Mouse (Mus musculus) layer of hippocampus, adult 9-11 months (tissue): Measurements from ENCODE around the gene Pbx4.

Experiments used
- DNase-seq: peaks from one replicate; pipeline ENCODE4 v3.0.0; 2022

Gene Pbx4

GRCm38 (mm10) chr8:69902163-69903062, 70.1 kb downstream of the Pbx4 start, which contains the start of the genes Tssk6, Ndufa13 and Yjefn3:
Tssk6 (plus strand) TSS chr8:69902184.
Ndufa13 (minus strand) TSS chr8:69902558.
Yjefn3 (minus strand) TSS chr8:69902712.
- DNase-seq, result peak; percentile 46

- DNase-seq, result peak; percentile 99
Observed at GRCm38 (mm10) chr8:69903063-69903542, 70.8 kb downstream of the Pbx4 start.

GRCm38 (mm10) chr8:69904096-69904495, 71.8 kb downstream of the Pbx4 start:
- DNase-seq, result no peak

GRCm38 (mm10) chr8:69906260-69906659, 74.0 kb downstream of the Pbx4 start:
- no peak for DNase-seq

- no peak for DNase-seq
Observed at GRCm38 (mm10) chr8:69907106-69907505, 74.8 kb downstream of the Pbx4 start.

GRCm38 (mm10) chr8:69911917-69912316, 79.6 kb downstream of the Pbx4 start:
- DNase-seq, result no peak

GRCm38 (mm10) chr8:69912478-69913074, 80.3 kb downstream of the Pbx4 start:
- no peak for DNase-seq

GRCm38 (mm10) chr8:69914526-69914925, 82.2 kb downstream of the Pbx4 start:
- no peak for DNase-seq

GRCm38 (mm10) chr8:69915748-69916147, 83.5 kb downstream of the Pbx4 start:
- DNase-seq, result no peak

GRCm38 (mm10) chr8:69918506-69918905, 86.2 kb downstream of the Pbx4 start:
- DNase-seq, result no peak

GRCm38 (mm10) chr8:69919010-69919409, 86.7 kb downstream of the Pbx4 start:
- peak; percentile 73 for DNase-seq

GRCm38 (mm10) chr8:69919876-69920662, 87.8 kb downstream of the Pbx4 start:
- peak; percentile 67 for DNase-seq

GRCm38 (mm10) chr8:69921141-69921540, 88.8 kb downstream of the Pbx4 start:
- no peak for DNase-seq
